Mouse (Mus musculus) urinary bladder, postnatal 10 days (tissue): Measurements from ENCODE around the gene Yap1.

Source experiments
- DNase-seq: peaks from one replicate; pipeline ENCODE4 v3.0.0; 2022; ENCODE audit warnings: low spot score

Gene Yap1

DNA sequence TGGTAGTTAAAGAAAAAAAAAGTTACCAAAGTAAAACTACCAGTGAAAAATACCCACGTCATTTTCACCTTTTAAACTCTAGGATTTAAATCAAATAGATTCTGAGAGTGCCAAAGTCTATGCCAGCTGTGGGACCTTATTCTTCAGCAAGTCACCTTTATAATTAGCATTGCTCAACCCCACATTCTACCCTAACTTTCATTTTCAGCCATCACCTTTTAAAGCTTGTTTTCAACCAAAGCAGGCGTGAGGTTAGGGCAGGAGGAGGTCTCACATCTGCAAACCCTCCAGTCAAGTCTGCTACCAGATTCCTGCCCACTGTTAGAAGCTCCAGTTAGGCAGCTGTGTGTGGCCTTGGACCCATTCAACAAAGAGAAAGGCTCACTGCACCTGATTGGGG, 32.4 kb downstream of the Yap1 start:
- no peak for DNase-seq

- DNase-seq, result no peak
Measured at GRCm38 (mm10) chr9:7967980-7968379, 36.4 kb downstream of the Yap1 start.

DNA sequence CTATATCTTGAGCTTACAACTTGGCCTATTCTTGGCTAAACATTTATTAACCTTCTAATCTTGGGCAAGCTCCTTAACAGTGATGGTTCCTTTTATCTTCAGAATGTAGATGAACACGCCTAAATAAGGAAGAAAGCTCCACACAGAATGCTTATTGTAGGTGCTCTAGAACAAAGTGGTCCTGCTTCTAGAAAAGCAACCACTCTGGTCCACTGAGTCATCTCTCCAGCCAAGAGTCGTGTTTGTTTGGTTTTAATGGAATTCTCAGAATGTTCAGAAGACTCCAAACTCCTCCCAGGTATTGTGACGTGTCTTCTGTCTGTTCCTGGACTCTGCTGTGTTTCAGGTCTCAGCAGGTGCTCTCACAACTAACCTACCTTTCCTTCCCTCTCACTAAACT, 38.8 kb downstream of the Yap1 start:
- DNase-seq, result no peak

- DNase-seq, result no peak
Measured at GRCm38 (mm10) chr9:7963867-7964266, 40.5 kb downstream of the Yap1 start.

DNA sequence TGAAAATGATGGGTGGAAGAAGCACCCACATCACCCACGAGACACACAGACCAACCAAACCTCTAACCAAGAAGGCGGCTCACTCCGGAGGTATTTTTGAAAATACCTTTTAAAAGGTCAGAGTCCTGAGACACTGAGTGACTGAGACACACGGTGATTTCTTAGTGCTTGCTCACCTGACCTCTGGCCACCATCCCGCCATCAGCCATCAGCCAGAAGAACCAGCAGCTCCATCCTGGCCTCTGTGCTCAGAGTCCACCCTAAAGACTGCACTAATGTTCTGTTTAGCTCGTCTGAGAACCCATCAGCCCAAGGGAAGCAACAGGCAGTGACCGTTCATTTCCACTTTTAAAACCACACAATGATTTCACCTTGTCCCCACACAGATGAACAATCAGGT, 41.5 kb downstream of the Yap1 start:
- no peak for DNase-seq

DNA sequence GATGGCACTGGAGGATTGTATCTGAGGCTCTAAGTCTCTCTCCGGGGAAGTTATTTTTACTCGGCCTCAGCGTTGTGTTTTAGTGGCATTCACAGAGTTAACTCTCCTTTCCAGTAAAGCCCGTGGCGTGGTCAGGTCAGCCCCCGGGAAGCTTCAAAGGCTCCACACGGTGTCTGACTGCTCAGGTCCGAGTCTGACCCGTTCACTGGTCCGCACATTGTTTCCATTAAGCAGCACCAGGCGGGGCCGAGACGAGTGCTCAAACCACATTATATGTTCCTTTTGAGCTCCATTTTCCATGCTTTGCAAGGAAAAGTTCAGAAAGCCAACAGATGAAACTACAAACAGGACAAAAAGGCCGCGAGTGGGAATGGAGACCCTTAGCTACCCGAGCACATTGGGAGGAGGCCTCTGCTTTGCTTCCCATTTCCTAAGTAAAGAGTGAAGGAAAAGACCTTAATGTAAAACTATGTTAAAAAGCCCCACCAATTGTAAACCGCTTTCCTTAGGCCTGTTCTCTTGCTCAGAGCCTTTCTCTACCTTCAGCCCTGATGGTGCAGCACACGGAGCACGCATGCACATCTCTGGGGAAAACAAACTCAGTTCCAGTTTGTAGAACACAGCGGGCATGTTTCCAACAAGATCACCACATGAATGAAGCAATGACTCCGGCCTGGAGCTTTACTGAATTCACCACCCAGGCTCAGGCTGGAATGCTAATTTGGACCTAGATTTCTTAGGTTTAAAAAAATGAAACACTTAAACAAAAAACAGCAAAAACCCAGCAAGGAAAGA, 42.8 kb downstream of the Yap1 start:
- no peak for DNase-seq

GRCm38 (mm10) chr9:7960382-7960781, 44.0 kb downstream of the Yap1 start:
- no peak for DNase-seq

DNA sequence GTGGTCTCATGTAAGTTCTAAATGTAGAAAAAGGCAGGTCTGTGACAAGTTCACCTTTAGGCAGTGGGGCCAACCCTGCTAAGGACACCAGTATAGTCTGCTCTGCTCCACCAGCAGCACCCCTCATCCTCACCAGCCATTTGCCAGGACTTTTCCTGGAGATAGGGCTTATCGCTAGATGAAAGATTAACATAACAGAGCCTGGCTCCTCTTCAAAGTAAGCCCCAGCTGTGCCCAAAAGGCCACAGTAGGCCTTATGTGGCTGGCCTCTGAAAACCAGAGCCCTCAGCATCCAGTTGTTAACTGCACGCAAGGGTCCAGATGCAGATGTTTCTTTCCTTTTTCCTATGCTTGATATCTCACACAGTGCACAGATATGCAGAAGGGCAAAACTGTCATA, 45.1 kb downstream of the Yap1 start:
- no peak for DNase-seq

DNA sequence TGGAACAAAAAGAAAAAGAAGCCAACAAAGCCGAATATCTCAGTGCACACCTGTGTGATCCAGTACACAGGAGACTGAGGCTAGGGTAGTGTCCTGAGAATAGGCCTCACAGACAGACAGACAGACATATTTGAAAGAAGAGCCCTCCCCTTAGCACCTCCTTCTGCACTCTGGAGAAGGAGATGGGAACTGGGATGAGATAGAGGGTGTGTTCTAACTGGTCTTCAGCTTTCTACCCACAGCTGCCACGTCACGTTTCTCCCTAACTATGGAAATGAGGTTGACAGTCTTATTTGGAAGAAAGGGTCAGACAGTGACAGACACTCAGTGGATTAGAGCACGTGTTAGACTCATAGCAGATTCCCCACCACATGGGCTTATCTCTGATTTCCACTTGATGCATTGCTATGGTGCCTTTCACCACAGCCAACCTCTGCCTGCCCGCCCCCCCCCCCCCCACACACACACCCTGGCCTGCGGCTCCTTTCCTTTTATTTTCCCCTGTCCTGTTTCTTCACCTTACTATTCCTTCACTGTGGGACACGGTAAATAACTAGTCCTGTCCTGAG, 46.3 kb downstream of the Yap1 start:
- no peak for DNase-seq

GRCm38 (mm10) chr9:7957407-7957806, 47.0 kb downstream of the Yap1 start:
- DNase-seq, result no peak

DNA sequence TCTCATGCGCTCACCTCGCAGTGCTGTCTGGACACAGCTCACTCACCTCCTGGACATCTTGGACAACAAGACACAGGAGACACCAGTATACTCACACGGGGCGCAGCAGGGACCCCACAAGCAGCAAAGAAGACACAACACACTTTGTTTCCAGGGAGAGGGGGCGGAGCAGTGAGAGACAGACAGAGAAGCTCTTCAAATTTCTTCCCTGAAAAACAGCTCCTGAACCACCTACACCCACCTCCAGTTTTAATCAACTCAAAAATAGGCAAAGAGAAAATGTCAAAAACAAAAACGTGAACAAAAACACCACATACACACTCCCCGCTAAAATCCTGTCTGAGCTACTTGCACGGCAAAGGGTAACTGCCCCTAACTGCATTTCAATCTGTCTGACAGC, 48.0 kb downstream of the Yap1 start:
- no peak for DNase-seq

DNA sequence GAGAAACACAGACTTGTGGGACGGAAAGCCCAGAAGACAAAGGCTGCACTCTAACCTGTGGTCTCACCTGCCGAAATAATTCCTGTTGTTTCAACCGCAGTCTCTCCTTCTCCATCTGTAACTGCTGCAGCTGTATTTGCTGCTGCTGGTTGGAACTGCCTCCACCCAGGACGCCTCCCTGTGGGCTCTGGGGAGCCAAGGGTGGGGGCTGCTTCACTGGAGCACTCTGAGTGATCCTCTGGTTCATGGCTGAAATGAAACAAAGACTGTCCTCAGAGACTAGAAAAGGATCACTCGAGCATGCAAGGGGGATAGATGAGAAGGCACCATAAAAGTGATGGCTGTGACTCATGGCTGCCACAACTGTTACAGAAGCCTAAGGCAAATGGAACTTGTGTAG, 51.5 kb downstream of the Yap1 start:
- no peak for DNase-seq

DNA sequence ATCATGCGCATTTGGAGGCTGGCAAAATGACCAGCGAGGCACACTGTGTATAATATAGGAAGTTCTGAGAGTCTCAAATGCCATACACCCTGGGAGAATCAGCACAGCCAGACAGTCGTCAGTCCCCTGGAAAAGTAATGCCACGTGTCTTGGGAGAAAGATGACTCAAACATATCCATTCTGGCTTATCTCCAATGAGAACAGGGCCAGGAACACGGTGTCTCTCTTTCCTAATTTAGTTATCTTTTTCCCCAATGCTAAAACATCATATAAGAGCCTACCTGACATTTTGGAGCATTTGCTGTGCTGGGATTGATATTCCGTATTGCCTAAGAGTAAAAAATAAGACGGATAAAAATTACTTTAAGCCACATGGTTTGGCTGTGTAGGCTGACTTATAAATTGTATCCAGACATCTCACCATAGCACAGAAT, 54.2 kb downstream of the Yap1 start:
- no peak for DNase-seq

- no peak for DNase-seq
Measured at GRCm38 (mm10) chr9:7947946-7948345, 56.5 kb downstream of the Yap1 start.

GRCm38 (mm10) chr9:7943796-7944462, 60.5 kb downstream of the Yap1 start:
- no peak for DNase-seq

DNA sequence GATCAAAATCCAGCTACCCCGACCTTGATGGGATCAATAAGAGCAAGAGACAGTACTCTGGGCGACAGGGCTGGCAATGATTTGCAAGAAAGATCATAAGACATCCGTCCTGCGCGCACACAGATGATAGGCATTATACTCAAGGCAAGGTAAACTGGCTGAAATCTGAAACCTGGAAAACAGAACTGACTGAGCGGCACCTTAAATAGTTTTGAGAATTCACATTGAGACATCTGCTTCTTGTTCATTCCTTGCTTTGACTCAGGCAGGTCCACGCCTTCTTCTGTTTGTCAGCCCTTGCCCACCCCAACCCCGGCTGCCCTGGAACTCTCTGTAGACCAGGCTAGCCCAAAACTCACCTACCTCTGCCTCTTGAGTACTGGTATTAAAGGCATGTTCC, 61.7 kb downstream of the Yap1 start:
- DNase-seq, result no peak

DNA sequence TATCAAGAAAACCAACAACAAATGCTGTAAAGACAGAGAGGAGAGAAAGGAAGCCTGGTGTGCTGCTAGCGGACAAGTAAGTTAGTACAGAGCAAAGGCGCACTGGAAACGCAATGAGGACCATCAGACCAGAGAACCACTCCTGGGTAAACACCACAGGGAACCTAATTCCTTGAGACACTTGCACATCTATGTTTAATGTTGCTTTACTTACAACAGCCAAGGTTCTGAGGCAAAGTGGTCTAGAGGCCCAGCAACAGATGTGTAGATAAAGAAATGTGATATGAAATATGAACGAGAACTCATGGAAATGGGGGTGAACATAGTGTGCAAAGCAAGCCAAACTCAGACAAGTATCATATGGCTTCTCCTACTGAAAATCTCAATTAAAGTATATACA, 64.3 kb downstream of the Yap1 start:
- no peak for DNase-seq

DNA sequence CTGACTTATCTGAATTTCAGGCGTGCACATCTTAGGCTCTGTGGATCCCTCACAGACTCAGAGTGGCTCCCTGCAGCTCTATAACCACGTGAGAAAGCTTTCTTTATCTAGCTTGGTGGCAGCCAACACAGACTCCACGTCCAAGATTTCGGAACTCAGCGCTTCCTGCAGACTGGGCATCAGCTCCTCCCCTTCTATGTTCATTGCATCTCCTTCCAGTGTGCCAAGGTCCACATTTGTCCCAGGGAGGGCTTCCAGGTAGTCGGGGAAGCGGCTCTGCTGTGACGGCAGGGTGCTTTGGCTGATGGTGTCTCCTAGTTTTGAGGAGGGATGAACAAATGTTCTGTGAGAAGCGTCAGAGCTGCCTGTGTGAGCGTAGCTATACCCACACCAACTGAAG, 70.0 kb downstream of the Yap1 start:
- DNase-seq, result no peak

DNA sequence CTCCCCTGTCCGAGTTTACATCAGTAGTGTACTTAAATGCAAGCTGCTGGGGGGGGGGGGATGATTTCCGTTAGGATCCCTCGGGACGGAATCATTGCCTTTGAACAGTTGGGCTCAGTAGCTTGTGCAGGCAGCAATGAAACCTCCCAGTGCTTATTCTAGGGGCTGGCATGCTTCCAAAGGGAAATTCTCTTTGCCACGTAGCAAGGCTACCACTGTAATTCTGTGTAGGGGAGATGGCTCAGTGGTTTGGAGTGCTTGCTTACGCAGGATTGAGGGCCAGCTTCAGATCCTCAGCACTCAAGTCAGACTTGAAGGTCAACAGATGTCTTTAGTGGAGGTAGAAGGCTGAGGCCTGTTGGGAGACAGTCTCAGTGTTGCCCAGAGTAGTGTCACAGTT, 74.8 kb downstream of the Yap1 start:
- DNase-seq, result no peak

GRCm38 (mm10) chr9:7928866-7929265, 75.5 kb downstream of the Yap1 start:
- no peak for DNase-seq

GRCm38 (mm10) chr9:7928207-7928793, 76.1 kb downstream of the Yap1 start:
- DNase-seq, result no peak

- no peak for DNase-seq
Measured at GRCm38 (mm10) chr9:7914925-7915324, 89.5 kb downstream of the Yap1 start.

DNA sequence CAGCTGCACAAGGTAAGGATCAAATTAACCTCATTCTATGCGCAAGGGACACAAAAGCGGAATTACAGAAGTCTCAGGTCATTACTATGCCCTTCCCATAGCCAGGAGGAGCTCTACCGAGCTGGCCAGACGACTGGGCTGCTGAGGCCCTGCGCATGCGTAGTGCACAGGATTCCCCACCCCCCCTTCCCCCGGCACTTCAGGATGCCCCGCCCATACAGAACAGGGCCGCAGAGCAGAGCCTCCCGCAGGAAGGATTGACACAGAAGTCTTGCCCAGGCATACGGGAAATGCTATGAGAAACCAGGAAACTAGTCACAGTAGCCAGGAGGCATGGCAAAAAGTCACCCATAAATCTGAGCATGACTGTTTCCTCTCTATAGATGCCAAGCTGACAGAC, 89.9 kb downstream of the Yap1 start:
- DNase-seq, result no peak
